Mouse (Mus musculus): ENCODE measurements at regions not wholly inside any gene's neighbourhood (a gene's known extent, or its start where the extent isn't known, plus 50 kb on each side); places are given as distances from the start of the nearest gene placed in this dataset.

GRCm38 (mm10) chr13:106738011-106738410 is 198.7 kb downstream of the Ipo11 start:
- DNase-seq (ENCODE audit: low spot score in 2 of 2), result no peak

GRCm38 (mm10) chr13:106734323-106734722 is 202.4 kb downstream of the Ipo11 start:
- peak in 1 of 2 experiments; percentile 23 for DNase-seq (ENCODE audit: low spot score in 2 of 2)

GRCm38 (mm10) chr13:106732906-106733305 is 203.9 kb downstream of the Ipo11 start:
- no peak for DNase-seq (ENCODE audit: low spot score in 2 of 2)

- peak in 1 of 2 experiments; percentile 22 for DNase-seq (ENCODE audit: low spot score in 2 of 2)
Measured at GRCm38 (mm10) chr13:106723315-106723714, 213.4 kb downstream of the Ipo11 start.

- no peak for DNase-seq (ENCODE audit: low spot score in 2 of 2)
Measured at GRCm38 (mm10) chr13:106721167-106721566, 215.6 kb downstream of the Ipo11 start.

GRCm38 (mm10) chr13:106715771-106716170 is 221.0 kb downstream of the Ipo11 start:
- peak in 1 of 2 experiments; percentile 49 for DNase-seq (ENCODE audit: low spot score in 2 of 2)

- DNase-seq (ENCODE audit: low spot score in 2 of 2), result no peak
Measured at GRCm38 (mm10) chr13:106715234-106715633, 221.5 kb downstream of the Ipo11 start.

- no peak for DNase-seq (ENCODE audit: low spot score in 2 of 2)
Measured at GRCm38 (mm10) chr13:106710580-106710979, 226.2 kb downstream of the Ipo11 start.

- DNase-seq (ENCODE audit: low spot score in 2 of 2), result no peak
Measured at GRCm38 (mm10) chr13:106700376-106700775, 236.4 kb downstream of the Ipo11 start.

- no peak for DNase-seq (ENCODE audit: low spot score in 2 of 2)
Measured at GRCm38 (mm10) chr13:106699957-106700356, 236.8 kb downstream of the Ipo11 start.

GRCm38 (mm10) chr13:106691787-106692571 is 244.8 kb downstream of the Ipo11 start:
- no peak for DNase-seq (ENCODE audit: low spot score in 2 of 2)

GRCm38 (mm10) chr13:106690125-106690524 is 246.6 kb downstream of the Ipo11 start:
- no peak for DNase-seq (ENCODE audit: low spot score in 2 of 2)

GRCm38 (mm10) chr13:106689618-106690017 is 247.1 kb downstream of the Ipo11 start:
- DNase-seq (ENCODE audit: low spot score in 2 of 2), result no peak

- DNase-seq (ENCODE audit: low spot score in 2 of 2), result no peak
Measured at GRCm38 (mm10) chr13:106689051-106689450, 247.7 kb downstream of the Ipo11 start.

- no peak for DNase-seq (ENCODE audit: low spot score in 2 of 2)
Measured at GRCm38 (mm10) chr13:106669665-106670064, 267.1 kb downstream of the Ipo11 start.

GRCm38 (mm10) chr13:106662195-106662594 is 274.6 kb downstream of the Ipo11 start:
- DNase-seq (ENCODE audit: low spot score in 2 of 2), result no peak

- DNase-seq (ENCODE audit: low spot score in 2 of 2), result no peak
Measured at GRCm38 (mm10) chr13:106649363-106649762, 287.4 kb downstream of the Ipo11 start.

- no peak for DNase-seq (ENCODE audit: low spot score in 2 of 2)
Measured at GRCm38 (mm10) chr13:106643302-106643975, 293.3 kb downstream of the Ipo11 start.

- no peak for DNase-seq (ENCODE audit: low spot score in 2 of 2)
Measured at GRCm38 (mm10) chr13:106638706-106639385, 297.9 kb downstream of the Ipo11 start.

GRCm38 (mm10) chr13:106591729-106592128 is 345.0 kb downstream of the Ipo11 start:
- DNase-seq (ENCODE audit: low spot score in 2 of 2), result no peak

- no peak for DNase-seq (ENCODE audit: low spot score in 2 of 2)
Measured at GRCm38 (mm10) chr13:106567658-106568359, 368.9 kb downstream of the Ipo11 start.

GRCm38 (mm10) chr13:106562588-106562987 is 374.2 kb downstream of the Ipo11 start:
- DNase-seq (ENCODE audit: low spot score in 2 of 2), result no peak

Measured in right cerebral cortex, adult 2 months (tissue).